Mouse (Mus musculus): Measurements from ENCODE around the gene 1600012H06Rik. TPM values are rescaled to one million over a fixed set of nuclear protein-coding genes. Genes with fewer than 3 reads are reported as not detected.

The 1600012H06Rik gene
- 19.4 TPM for polyA plus RNA-seq (2017; shearing (Covaris generic))

GRCm38 (mm10) chr17:14943009-14943728, at the start of gene 1600012H06Rik, which contains the start of gene Wdr27:
Gene 1600012H06Rik, plus strand, starts transcription at chr17:14943184.
Gene Wdr27, minus strand, starts transcription at chr17:14943158.

GRCm38 (mm10) chr17:14960951-14961556, 18.1 kb downstream of the 1600012H06Rik start, which contains the start of gene Phf10:
Gene Phf10, minus strand, starts transcription at chr17:14961273.

GRCm38 (mm10) chr17:14978362-14979038, 35.5 kb downstream of the 1600012H06Rik start, which contains the start of the genes 9030025P20Rik and Gm3417:
Gene 9030025P20Rik, plus strand, starts transcription at chr17:14978468.
Gene Gm3417, minus strand, starts transcription at chr17:14978790.

Other genes starting within 250 kb of the 1600012H06Rik start
- gene Thbs2, start 248.9 kb upstream of the 1600012H06Rik start, polyA plus RNA-seq (2017; shearing (Covaris generic)): not detected
- 0.91 TPM for gene Wdr27, start within 50 bp of the 1600012H06Rik start, polyA plus RNA-seq (2017; shearing (Covaris generic))
- gene Phf10, start 18.1 kb downstream of the 1600012H06Rik start, polyA plus RNA-seq (2017; shearing (Covaris generic)): 30.2 TPM
- gene 9030025P20Rik, start 35.3 kb downstream of the 1600012H06Rik start, polyA plus RNA-seq (2017; shearing (Covaris generic)): 11.6 TPM
- 1.2 TPM for gene Gm3417, start 35.6 kb downstream of the 1600012H06Rik start, polyA plus RNA-seq (2017; shearing (Covaris generic))
- gene Gm3435, start 67.0 kb downstream of the 1600012H06Rik start, polyA plus RNA-seq (2017; shearing (Covaris generic)): 3.0 TPM
- 77.1 TPM for gene Ermard, start 98.0 kb downstream of the 1600012H06Rik start, polyA plus RNA-seq (2017; shearing (Covaris generic))
- gene Tcte3, start 98.3 kb downstream of the 1600012H06Rik start, polyA plus RNA-seq (2017; shearing (Covaris generic)): not detected
- 0.77 TPM for gene Gm3448, start 98.4 kb downstream of the 1600012H06Rik start, polyA plus RNA-seq (2017; shearing (Covaris generic))

All from effector memory CD4-positive, alpha-beta T cell, adult 5 months (primary cell).